Mouse (Mus musculus): ENCODE data around the gene Gm3646. TPM values are rescaled to one million over a fixed set of nuclear protein-coding genes. Genes with fewer than 3 reads are reported as not detected.

Gm3646 gene
- polyA plus RNA-seq, 1 experiment from 2014 or later = not detected

DNA sequence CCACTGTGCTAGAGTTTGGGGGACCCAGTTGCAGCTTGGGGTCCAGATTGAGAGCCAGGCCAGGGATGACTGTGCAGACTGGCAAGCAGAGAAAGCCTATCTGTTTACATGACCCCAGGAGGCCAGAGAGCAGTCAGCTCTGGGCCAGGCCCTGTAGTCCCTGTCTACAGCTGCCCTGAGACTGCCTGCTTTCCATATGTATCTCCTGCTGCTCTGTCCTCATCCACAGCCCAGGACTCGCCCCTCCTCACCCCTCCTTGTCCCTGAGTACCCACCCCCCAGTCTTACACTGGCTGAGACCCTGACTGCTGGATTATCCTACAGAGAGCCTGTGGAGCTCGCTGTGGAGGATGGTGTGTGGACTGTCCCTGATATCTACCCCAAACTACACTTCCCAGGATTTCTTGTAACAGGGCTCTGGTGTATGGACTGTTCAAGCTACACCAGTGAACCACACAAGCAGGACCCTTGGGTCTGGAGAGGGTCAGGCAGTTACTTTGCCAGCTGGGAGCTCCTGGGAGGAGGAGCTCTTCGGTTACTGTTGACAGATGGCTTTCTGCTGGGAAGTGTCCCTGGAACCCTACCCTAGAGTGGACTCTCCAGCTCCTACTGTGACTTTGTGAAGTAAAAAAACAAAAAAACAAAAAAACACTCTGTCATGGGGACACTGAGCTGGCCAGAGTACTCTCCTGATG is 32.6 kb downstream of the Gm3646 start:
- H3K27me3 ChIP-seq (ENCODE audit: control insufficient read depth, insufficient read depth, low read length) = no peaks in the 10 kb centered on the region
- peaks cover 3% of the 10 kb centered on the region; the same call in 1 of the 2 replicates for H3K9me3 ChIP-seq (ENCODE audit: control insufficient read depth, low read length)
- H3K36me3 ChIP-seq (ENCODE audit: control insufficient read depth, insufficient read depth, low read length) = no peaks in the 10 kb centered on the region
- H3K9ac ChIP-seq (ENCODE audit: low read depth, low read length) = no peak overlapping the region
- H3K27ac ChIP-seq (ENCODE audit: low read depth, low read length) = no peak overlapping the region; the same call in 1 of the 2 replicates
- H3K4me2 ChIP-seq (replicated peaks; ENCODE audit: low read depth, low read length) = no peak overlapping the region
- ATAC-seq (ENCODE audit: low FRiP score, low TSS enrichment) = peak; percentile 81
- 16% methylated on average over 3 of the region's 3 CpGs for WGBS
- H3K4me1 ChIP-seq (ENCODE audit: control insufficient read depth, insufficient read depth, low read length) = peaks cover 9% of the 10 kb centered on the region; the same call in 1 of the 2 replicates
- H3K4me3 ChIP-seq (ENCODE audit: low read length) = no peak overlapping the region

DNA sequence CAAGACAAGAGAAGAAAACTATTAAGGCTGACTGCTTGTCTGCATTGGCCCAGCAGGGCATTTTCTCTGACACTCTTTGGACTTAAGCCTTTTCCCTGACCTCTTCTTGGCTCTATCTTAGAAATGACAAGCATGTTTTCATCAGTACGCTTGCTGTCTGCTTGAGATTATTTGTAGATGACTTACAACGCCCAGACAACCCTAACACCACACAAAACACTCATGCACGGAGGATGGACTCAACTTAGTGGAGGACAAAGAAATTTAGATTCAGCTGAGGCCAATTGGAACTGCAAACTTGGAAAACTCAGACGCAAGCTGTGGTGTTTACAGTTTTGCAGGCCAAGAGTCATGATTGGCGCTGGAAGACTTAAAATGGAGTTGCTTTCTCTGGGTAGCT is 34.7 kb downstream of the Gm3646 start:
- Histone ChIP-seq H3K4me3 (ENCODE audit: low read length) (no peak overlapping the region), H3K4me1 (ENCODE audit: control insufficient read depth, insufficient read depth, low read length) (peaks cover 9% of the 10 kb centered on the region; the same call in 1 of the 2 replicates), H3K4me2 (replicated peaks; ENCODE audit: low read depth, low read length) (no peak overlapping the region), H3K9ac (ENCODE audit: low read depth, low read length) (no peak overlapping the region), H3K27me3 (ENCODE audit: control insufficient read depth, insufficient read depth, low read length) (no peaks in the 10 kb centered on the region), H3K36me3 (ENCODE audit: control insufficient read depth, insufficient read depth, low read length) (no peaks in the 10 kb centered on the region), H3K9me3 (ENCODE audit: control insufficient read depth, low read length) (peaks cover 3% of the 10 kb centered on the region; the same call in 1 of the 2 replicates), H3K27ac (ENCODE audit: low read depth, low read length) (no peak overlapping the region)
- no peak for ATAC-seq (ENCODE audit: low FRiP score, low TSS enrichment)
- WGBS = 77% methylated on average over 5 of the region's 5 CpGs

DNA sequence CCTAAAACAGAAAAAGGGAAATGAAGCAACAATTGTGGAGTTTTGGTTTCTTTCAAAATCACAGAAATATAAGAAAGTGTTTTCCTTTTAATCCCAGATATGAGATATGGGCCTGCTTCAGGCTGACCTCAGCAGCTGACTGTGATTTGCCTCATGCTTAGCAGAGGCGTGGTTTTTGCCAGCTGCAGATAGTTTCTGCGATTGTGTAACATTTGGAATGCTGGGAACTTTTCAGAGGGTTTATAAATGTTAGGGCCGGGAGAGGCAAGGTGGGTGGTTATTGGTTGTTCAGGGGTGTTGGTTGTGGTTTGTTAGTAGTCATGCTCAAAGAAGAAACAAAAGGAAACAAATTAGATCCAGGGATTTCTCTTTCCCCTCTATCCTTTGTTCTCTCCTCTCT is 37.1 kb downstream of the Gm3646 start:
- Histone ChIP-seq H3K9ac (ENCODE audit: low read depth, low read length) (no peak overlapping the region), H3K9me3 (ENCODE audit: control insufficient read depth, low read length) (peaks cover 3% of the 10 kb centered on the region; the same call in 1 of the 2 replicates), H3K4me1 (ENCODE audit: control insufficient read depth, insufficient read depth, low read length) (peaks cover 9% of the 10 kb centered on the region; the same call in 1 of the 2 replicates), H3K36me3 (ENCODE audit: control insufficient read depth, insufficient read depth, low read length) (no peaks in the 10 kb centered on the region), H3K4me3 (ENCODE audit: low read length) (no peak overlapping the region), H3K4me2 (replicated peaks; ENCODE audit: low read depth, low read length) (no peak overlapping the region), H3K27ac (ENCODE audit: low read depth, low read length) (no peak overlapping the region), H3K27me3 (ENCODE audit: control insufficient read depth, insufficient read depth, low read length) (no peaks in the 10 kb centered on the region)
- ATAC-seq (ENCODE audit: low FRiP score, low TSS enrichment) = no peak
- 83% methylated on average over 3 of the region's 3 CpGs for WGBS

DNA sequence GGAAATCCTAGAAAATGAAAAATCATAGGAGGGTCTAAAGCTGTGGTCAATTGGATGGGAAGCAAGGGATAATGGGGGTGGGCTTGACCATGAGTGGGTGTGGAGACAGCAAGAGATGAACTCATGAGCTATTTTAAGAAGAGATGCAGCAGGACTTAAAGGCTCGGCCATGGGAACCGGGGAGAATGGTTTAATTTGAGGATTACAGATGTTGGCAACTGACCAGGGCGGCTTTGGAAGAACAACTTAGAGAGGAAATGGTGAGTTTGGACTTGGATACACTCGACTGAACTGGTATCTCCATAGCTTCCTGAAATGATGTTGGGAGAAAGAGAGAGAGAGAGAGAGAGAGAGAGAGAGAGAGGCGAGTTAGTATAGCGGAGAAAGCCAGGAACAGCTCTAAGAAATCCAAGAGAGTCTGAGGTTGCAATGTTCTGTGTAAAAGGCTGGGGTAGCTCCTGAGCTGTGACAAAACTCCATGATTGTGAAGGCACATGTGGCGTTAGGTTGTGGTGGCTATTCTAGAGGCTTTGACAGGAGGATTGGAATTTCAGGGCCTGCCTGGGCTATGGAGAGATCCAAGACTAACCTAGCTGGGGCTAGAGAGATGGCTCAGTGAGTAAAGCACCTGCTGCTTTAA is 39.2 kb downstream of the Gm3646 start:
- peaks cover 8% of the 10 kb centered on the region for H3K4me1 ChIP-seq (ENCODE audit: control insufficient read depth, insufficient read depth, low read length)
- ATAC-seq (ENCODE audit: low FRiP score, low TSS enrichment) = no peak
- H3K27ac ChIP-seq (ENCODE audit: low read depth, low read length) = no peak overlapping the region
- H3K4me3 ChIP-seq (ENCODE audit: low read length) = no peak overlapping the region
- whole genome bisulfite sequencing = 70% methylated on average over 7 of the region's 7 CpGs
- H3K9me3 ChIP-seq (ENCODE audit: control insufficient read depth, low read length) = peaks cover 3% of the 10 kb centered on the region; the same call in 1 of the 2 replicates
- no peaks in the 10 kb centered on the region for H3K36me3 ChIP-seq (ENCODE audit: control insufficient read depth, insufficient read depth, low read length)
- H3K9ac ChIP-seq (ENCODE audit: low read depth, low read length) = no peak overlapping the region
- H3K4me2 ChIP-seq (replicated peaks; ENCODE audit: low read depth, low read length) = no peak overlapping the region
- no peaks in the 10 kb centered on the region for H3K27me3 ChIP-seq (ENCODE audit: control insufficient read depth, insufficient read depth, low read length)

DNA sequence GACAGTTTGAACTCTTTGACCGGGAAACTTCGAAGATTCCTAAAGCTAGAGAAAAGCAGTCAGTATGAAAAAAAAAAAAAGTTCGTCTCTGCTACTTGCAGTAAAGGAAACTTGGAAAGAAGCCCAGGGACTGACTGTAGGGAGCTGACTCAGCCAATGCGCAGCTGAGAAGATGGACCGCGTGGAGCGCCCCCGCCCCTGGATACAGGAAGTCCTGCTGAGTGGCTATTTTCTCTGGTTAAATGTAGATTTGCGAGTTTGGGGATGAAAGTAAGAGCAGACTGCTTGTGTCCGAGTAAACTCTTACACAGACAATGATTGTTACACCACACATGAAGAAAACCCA is 43.1 kb downstream of the Gm3646 start:
- H3K36me3 ChIP-seq (ENCODE audit: control insufficient read depth, insufficient read depth, low read length) = no peaks in the 10 kb centered on the region
- peaks cover 18% of the 10 kb centered on the region for H3K4me1 ChIP-seq (ENCODE audit: control insufficient read depth, insufficient read depth, low read length)
- H3K27me3 ChIP-seq (ENCODE audit: control insufficient read depth, insufficient read depth, low read length) = no peaks in the 10 kb centered on the region
- WGBS = 3% methylated on average over 10 of the region's 10 CpGs
- no peaks in the 10 kb centered on the region for H3K9me3 ChIP-seq (ENCODE audit: control insufficient read depth, low read length)
- H3K9ac ChIP-seq (ENCODE audit: low read depth, low read length) = no peak overlapping the region
- H3K4me3 ChIP-seq (ENCODE audit: low read length) = peak overlapping the region; percentile 17; the same call in 1 of the 2 replicates
- ATAC-seq (ENCODE audit: low FRiP score, low TSS enrichment) = peak; percentile 78
- peak overlapping the region; percentile 45 for H3K4me2 ChIP-seq (replicated peaks; ENCODE audit: low read depth, low read length)
- peak overlapping the region; percentile 86 for H3K27ac ChIP-seq (ENCODE audit: low read depth, low read length)

DNA sequence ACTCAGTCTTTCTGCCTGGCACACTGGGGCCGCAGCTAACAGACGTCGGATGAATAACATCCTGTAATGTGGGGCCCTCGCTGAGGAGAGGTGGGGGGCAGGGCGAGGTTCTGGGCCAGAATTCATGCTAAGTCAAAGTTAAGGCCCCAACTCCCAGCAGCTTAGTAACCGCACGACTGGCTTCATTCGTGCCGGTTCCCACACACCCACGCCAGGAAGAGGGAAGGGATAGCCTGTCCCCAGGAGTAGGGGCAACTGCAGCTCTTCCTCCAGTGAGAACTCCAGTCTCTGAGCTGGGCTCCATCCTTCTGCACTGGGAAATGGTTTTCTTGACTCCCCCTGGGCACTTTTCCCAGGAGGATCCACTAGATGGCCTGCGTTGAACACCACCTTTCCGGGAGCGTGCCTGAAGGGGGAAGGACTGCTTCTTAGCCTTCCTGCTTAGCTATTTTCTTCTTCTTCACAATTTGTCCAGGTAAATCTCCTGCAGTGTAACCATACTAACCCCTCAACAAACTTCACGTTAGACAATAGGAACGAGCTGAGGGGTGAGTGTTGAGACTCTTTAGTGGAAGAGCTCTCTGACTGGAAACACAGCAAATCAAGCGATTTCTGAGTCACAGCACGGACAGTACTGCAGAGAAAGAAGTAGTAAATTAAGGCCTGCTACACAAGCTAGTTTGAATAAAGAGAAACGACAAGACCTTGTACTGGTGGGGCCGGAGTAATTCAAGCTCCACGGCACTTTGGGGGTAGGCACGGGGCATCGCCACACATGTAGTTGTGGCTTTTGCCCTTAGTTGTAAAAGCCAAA is 43.7 kb downstream of the Gm3646 start:
- WGBS = 2% methylated on average over 22 of the region's 22 CpGs
- peak overlapping the region; percentile 17; the same call in 1 of the 2 replicates for H3K4me3 ChIP-seq (ENCODE audit: low read length)
- peak overlapping the region; percentile 86 for H3K27ac ChIP-seq (ENCODE audit: low read depth, low read length)
- ATAC-seq (ENCODE audit: low FRiP score, low TSS enrichment) = peak; percentile 61
- H3K9ac ChIP-seq (ENCODE audit: low read depth, low read length) = no peak overlapping the region
- H3K4me1 ChIP-seq (ENCODE audit: control insufficient read depth, insufficient read depth, low read length) = peaks cover 18% of the 10 kb centered on the region
- H3K9me3 ChIP-seq (ENCODE audit: control insufficient read depth, low read length) = no peaks in the 10 kb centered on the region
- H3K36me3 ChIP-seq (ENCODE audit: control insufficient read depth, insufficient read depth, low read length) = no peaks in the 10 kb centered on the region
- H3K4me2 ChIP-seq (replicated peaks; ENCODE audit: low read depth, low read length) = peak overlapping the region; percentile 45
- no peaks in the 10 kb centered on the region for H3K27me3 ChIP-seq (ENCODE audit: control insufficient read depth, insufficient read depth, low read length)

DNA sequence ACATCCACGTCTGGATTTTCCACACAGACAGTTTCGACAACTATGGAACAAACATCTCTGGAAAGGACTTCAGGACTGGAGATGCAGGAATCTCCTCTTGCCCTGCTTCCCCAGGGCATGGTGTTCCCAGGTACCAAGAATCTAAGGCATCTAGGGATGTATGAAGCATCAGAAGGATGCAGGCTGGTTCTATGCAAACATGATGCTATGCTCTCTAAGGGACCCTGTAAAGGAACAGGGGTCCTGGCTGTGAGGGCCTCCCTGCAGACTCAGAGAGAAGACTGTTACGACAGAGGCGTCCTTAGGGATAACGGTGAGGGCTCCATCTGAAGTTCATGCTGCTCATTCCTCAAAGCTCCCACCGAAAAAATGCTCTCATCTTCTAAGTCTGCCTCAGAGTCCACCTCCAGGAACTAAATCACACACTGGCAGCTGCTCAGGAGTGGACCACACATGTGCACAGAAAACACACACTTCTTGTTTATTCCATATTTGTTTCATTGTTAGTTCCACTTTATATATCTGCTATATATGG is 44.9 kb downstream of the Gm3646 start:
- no peaks in the 10 kb centered on the region for H3K9me3 ChIP-seq (ENCODE audit: control insufficient read depth, low read length)
- no peaks in the 10 kb centered on the region for H3K27me3 ChIP-seq (ENCODE audit: control insufficient read depth, insufficient read depth, low read length)
- H3K4me3 ChIP-seq (ENCODE audit: low read length) = no peak overlapping the region
- WGBS = 68% methylated on average over 6 of the region's 6 CpGs
- H3K27ac ChIP-seq (ENCODE audit: low read depth, low read length) = peak overlapping the region; percentile 62; the same call in 1 of the 2 replicates
- no peak overlapping the region for H3K9ac ChIP-seq (ENCODE audit: low read depth, low read length)
- H3K4me2 ChIP-seq (replicated peaks; ENCODE audit: low read depth, low read length) = no peak overlapping the region
- H3K4me1 ChIP-seq (ENCODE audit: control insufficient read depth, insufficient read depth, low read length) = peaks cover 18% of the 10 kb centered on the region
- ATAC-seq (ENCODE audit: low FRiP score, low TSS enrichment) = no peak
- H3K36me3 ChIP-seq (ENCODE audit: control insufficient read depth, insufficient read depth, low read length) = no peaks in the 10 kb centered on the region

DNA sequence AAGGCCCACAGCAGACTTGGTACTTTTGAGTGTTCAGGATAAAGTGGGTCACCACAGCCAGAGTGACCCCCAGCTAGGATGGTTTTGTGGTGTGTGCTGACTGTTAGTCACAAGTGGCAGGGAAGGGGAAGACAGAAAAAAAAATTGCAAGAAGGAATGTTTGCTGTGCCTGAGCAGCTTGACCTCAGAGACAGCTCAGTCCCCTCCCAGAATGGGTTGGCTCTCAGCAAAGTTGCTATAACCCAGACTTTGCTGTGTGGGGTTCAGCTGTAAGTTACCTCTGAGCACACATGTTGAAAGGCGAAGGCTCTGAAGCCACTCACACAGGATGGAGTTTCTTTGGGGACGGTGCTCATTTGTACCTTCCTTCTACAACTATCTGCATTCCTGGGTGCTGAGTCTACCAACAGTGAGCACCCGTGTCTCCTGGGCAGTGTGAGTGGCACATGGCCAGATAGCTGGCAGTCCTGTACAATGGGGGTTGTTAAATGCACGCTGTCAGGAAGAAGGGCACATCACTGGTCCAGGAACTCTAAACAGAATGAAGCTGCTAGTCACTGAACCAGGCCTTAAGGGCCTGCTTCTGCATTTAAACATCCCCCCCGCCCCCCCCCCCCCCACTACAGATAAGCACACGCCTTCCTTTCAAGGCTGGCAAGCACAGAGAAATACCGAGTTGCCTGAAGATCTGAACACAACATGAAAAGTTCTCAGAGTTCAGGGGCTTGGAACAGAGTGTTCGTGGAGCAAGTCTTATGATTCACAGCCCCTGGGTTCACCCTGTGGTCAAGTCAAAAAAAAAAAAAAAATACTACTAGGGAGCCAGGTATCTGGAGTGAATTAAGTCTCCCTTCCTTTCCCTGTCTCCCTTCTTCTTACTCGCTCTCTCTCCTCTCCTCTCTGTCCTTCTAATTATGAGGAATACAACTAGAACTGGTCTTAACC is 45.6 kb downstream of the Gm3646 start:
- WGBS = 44% methylated on average over 9 of the region's 9 CpGs
- no peaks in the 10 kb centered on the region for H3K27me3 ChIP-seq (ENCODE audit: control insufficient read depth, insufficient read depth, low read length)
- H3K36me3 ChIP-seq (ENCODE audit: control insufficient read depth, insufficient read depth, low read length) = no peaks in the 10 kb centered on the region
- no peaks in the 10 kb centered on the region for H3K9me3 ChIP-seq (ENCODE audit: control insufficient read depth, low read length)
- peaks cover 18% of the 10 kb centered on the region for H3K4me1 ChIP-seq (ENCODE audit: control insufficient read depth, insufficient read depth, low read length)
- H3K4me2 ChIP-seq (replicated peaks; ENCODE audit: low read depth, low read length) = no peak overlapping the region
- no peak overlapping the region for H3K9ac ChIP-seq (ENCODE audit: low read depth, low read length)
- no peak overlapping the region for H3K4me3 ChIP-seq (ENCODE audit: low read length)
- no peak for ATAC-seq (ENCODE audit: low FRiP score, low TSS enrichment)
- H3K27ac ChIP-seq (ENCODE audit: low read depth, low read length) = peak overlapping the region; percentile 62; the same call in 1 of the 2 replicates

Data from kidney, embryonic 14.5 days (tissue).